Mouse (Mus musculus) MEL (cell line): ENCODE results near the gene Hnrnpc. TPM values are rescaled to one million over a fixed set of nuclear protein-coding genes. Genes with fewer than 3 reads are reported as not detected.
"Not testable (repeated sequence)": the region's sequence is repeated elsewhere in the genome, so short reads cannot be mapped to it uniquely, and the experiment has no call there.

ENCODE experiments used
- DNase-seq: peaks from one replicate; pipeline ENCODE4 v3.0.0; 2011; ENCODE audit warnings: low read depth, low spot score
- H3K27ac ChIP-seq: 2 replicates; pipeline ENCODE4 v1.5.1; 2012; ENCODE audit warnings: low read depth, mild to moderate bottlenecking, control low read depth, low read length, moderate library complexity; ENCODE audit not compliant: control insufficient read depth
- H3K27me3 ChIP-seq, 2 experiments: fragments of 150-350 bp in 1 of 2; sonication (generic) in 1 of 2; 2 replicates each; pipeline ENCODE4 v1.6.1; 2012; ENCODE audit warnings: low read length in 2 of 2, mild to moderate bottlenecking in 2 of 2, improper control_type of control experiment in 1 of 2, moderate library complexity in 1 of 2; ENCODE audit not compliant: insufficient read depth in 2 of 2, control insufficient read depth in 1 of 2
- H3K36me3 ChIP-seq, 2 experiments: 2 replicates each; pipeline ENCODE4 v1.6.1; 2012 to 2014; ENCODE audit warnings: low read length in 2 of 2, improper control_type of control experiment in 1 of 2, inconsistent platforms in 1 of 2, mild to moderate bottlenecking in 1 of 2; ENCODE audit not compliant: insufficient read depth in 2 of 2, control insufficient read depth in 1 of 2
- H3K4me1 ChIP-seq, 2 experiments: fragments of 150-350 bp in 1 of 2; sonication (generic) in 1 of 2; 2 replicates each; pipeline ENCODE4 v1.6.1; 2012; ENCODE audit warnings: low read length in 2 of 2, improper control_type of control experiment in 1 of 2, mild to moderate bottlenecking in 1 of 2; ENCODE audit not compliant: insufficient read depth in 2 of 2, control insufficient read depth in 1 of 2
- H3K4me3 ChIP-seq, 2 experiments: fragments of 150-350 bp in 1 of 2; sonication (generic) in 1 of 2; 2 replicates each; pipeline ENCODE4 v1.5.1; 2012; ENCODE audit warnings: low read depth in 2 of 2, low read length in 2 of 2, mild to moderate bottlenecking in 2 of 2, moderate library complexity in 2 of 2, control low read depth in 1 of 2, improper control_type of control experiment in 1 of 2; ENCODE audit not compliant: control insufficient read depth in 1 of 2, insufficient read depth in 1 of 2
- H3K79me2 ChIP-seq: 2 replicates; pipeline ENCODE4 v1.6.1; 2012; ENCODE audit warnings: mild to moderate bottlenecking, low read length, moderate library complexity; ENCODE audit not compliant: control insufficient read depth, poor library complexity, insufficient read depth
- H3K9ac ChIP-seq: 2 replicates; pipeline ENCODE4 v1.6.1; 2012; ENCODE audit warnings: low read depth, mild to moderate bottlenecking, control low read depth, low read length, moderate library complexity; ENCODE audit not compliant: control insufficient read depth, poor library complexity, severe bottlenecking
- H3K9me3 ChIP-seq: fragments of 150-350 bp; sonication (generic); replicated peaks from 2 replicates; pipeline ENCODE4 v1.6.1; 2012; ENCODE audit warnings: mild to moderate bottlenecking, low read length, improper control_type of control experiment, moderate library complexity; ENCODE audit not compliant: insufficient read depth
- BHLHE40 ChIP-seq: IDR thresholded peaks from 2 replicates; pipeline ENCODE4 v1.6.1; 2012; ENCODE audit warnings: low read depth, mild to moderate bottlenecking, inconsistent platforms, low read length, improper control_type of control experiment, borderline replicate concordance
- CHD1 ChIP-seq: IDR thresholded peaks from 2 replicates; pipeline ENCODE4 v1.6.1; 2012; ENCODE audit warnings: low read depth, mild to moderate bottlenecking, inconsistent platforms, low read length, improper control_type of control experiment
- CTCF ChIP-seq, 3 experiments: IDR thresholded peaks in 2 of 3; conservative IDR thresholded peaks in 1 of 3; 2 replicates each; pipeline ENCODE4 v1.5.1; 2011 to 2012; ENCODE audit warnings: low read length in 3 of 3, low read depth in 2 of 3, mild to moderate bottlenecking in 2 of 3, improper control_type of control experiment in 1 of 3, inconsistent platforms in 1 of 3, mixed read lengths in 1 of 3, moderate library complexity in 1 of 3; ENCODE audit not compliant: control insufficient read depth in 1 of 3, insufficient read depth in 1 of 3, poor library complexity in 1 of 3, severe bottlenecking in 1 of 3
- ELF1 ChIP-seq: IDR thresholded peaks from 2 replicates; pipeline ENCODE4 v1.6.1; 2014; ENCODE audit warnings: low read depth, mild to moderate bottlenecking, inconsistent platforms, low read length, improper control_type of control experiment, moderate library complexity
- EP300 ChIP-seq, 2 experiments: IDR thresholded peaks; 2 replicates each; pipeline ENCODE4 v1.6.1; 2011; ENCODE audit warnings: improper control_type of control experiment in 2 of 2, low read length in 2 of 2, low read depth in 1 of 2, mild to moderate bottlenecking in 1 of 2
- ETS1 ChIP-seq: IDR thresholded peaks from 2 replicates; pipeline ENCODE4 v1.6.1; 2012; ENCODE audit warnings: low read depth, mild to moderate bottlenecking, inconsistent platforms, low read length, improper control_type of control experiment, moderate library complexity
- GATA1 ChIP-seq: IDR thresholded peaks from 2 replicates; pipeline ENCODE4 v1.6.1; 2011; ENCODE audit warnings: low read depth, low read length, improper control_type of control experiment
- JUND ChIP-seq: IDR thresholded peaks from 2 replicates; pipeline ENCODE4 v1.6.1; 2011; ENCODE audit warnings: low read depth, mild to moderate bottlenecking, improper control_type of control experiment, low read length
- MAX ChIP-seq: IDR thresholded peaks from 2 replicates; pipeline ENCODE4 v1.6.1; 2011; ENCODE audit warnings: low read length, improper control_type of control experiment
- MYB ChIP-seq: IDR thresholded peaks from 2 replicates; pipeline ENCODE4 v1.6.1; 2011; ENCODE audit warnings: mild to moderate bottlenecking, low read depth, low read length, improper control_type of control experiment
- MYC ChIP-seq: IDR thresholded peaks from 2 replicates; pipeline ENCODE4 v1.6.1; 2011; ENCODE audit warnings: low read depth, mild to moderate bottlenecking, low read length, improper control_type of control experiment, moderate library complexity
- NELFE ChIP-seq: IDR thresholded peaks from 2 replicates; pipeline ENCODE4 v1.6.1; 2011; ENCODE audit warnings: low read depth, low read length, improper control_type of control experiment
- POLR2AphosphoS2 ChIP-seq: IDR thresholded peaks from 2 replicates; pipeline ENCODE4 v1.6.1; 2011; ENCODE audit warnings: low read length, improper control_type of control experiment
- POLR2AphosphoS5 ChIP-seq: IDR thresholded peaks from 2 replicates; pipeline ENCODE4 v1.6.1; 2012; ENCODE audit warnings: low read depth, borderline replicate concordance, mild to moderate bottlenecking, inconsistent platforms, low read length, moderate library complexity, mixed read lengths
- RCOR1 ChIP-seq: IDR thresholded peaks from 2 replicates; pipeline ENCODE4 v1.6.1; 2012; ENCODE audit warnings: low read depth, mild to moderate bottlenecking, inconsistent platforms, low read length, improper control_type of control experiment
- SIN3A ChIP-seq: IDR thresholded peaks from 2 replicates; pipeline ENCODE4 v1.6.1; 2012; ENCODE audit warnings: low read length, improper control_type of control experiment, inconsistent platforms
- TBP ChIP-seq: IDR thresholded peaks from 2 replicates; pipeline ENCODE4 v1.8.0; 2011; ENCODE audit warnings: low read depth, low read length, improper control_type of control experiment
- UBTF ChIP-seq: IDR thresholded peaks from 2 replicates; pipeline ENCODE4 v1.6.1; 2012; ENCODE audit warnings: low read depth, mild to moderate bottlenecking, inconsistent platforms, low read length, improper control_type of control experiment, moderate library complexity, borderline replicate concordance; ENCODE audit not compliant: insufficient read depth
- USF2 ChIP-seq, 2 experiments: IDR thresholded peaks; 2 replicates each; pipeline ENCODE4 v1.6.1; 2011 to 2012; ENCODE audit warnings: improper control_type of control experiment in 2 of 2, low read length in 2 of 2, borderline replicate concordance in 1 of 2, inconsistent platforms in 1 of 2, low read depth in 1 of 2, mild to moderate bottlenecking in 1 of 2; ENCODE audit not compliant: insufficient read depth in 1 of 2
- ZKSCAN1 ChIP-seq: IDR thresholded peaks from 2 replicates; pipeline ENCODE4 v1.6.1; 2012; ENCODE audit warnings: low read depth, mild to moderate bottlenecking, inconsistent platforms, low read length, improper control_type of control experiment, moderate library complexity
- ZMIZ1 ChIP-seq: IDR thresholded peaks from 2 replicates; pipeline ENCODE4 v1.6.1; 2012; ENCODE audit warnings: low read depth, mild to moderate bottlenecking, inconsistent platforms, low read length, improper control_type of control experiment, moderate library complexity
- polyA plus RNA-seq, 2 experiments: library from polyadenylated mRNA; stranded (reverse) in 1 of 2; unstranded in 1 of 2; fragments of >175 nt in 1 of 2; fragments of >200 nt in 1 of 2; gene quantifications; 2 replicates each; pipeline versions ENCODE4 v1.2.1 to v1.2.4; 2012; ENCODE audit warnings: low replicate concordance in 2 of 2, low read depth in 1 of 2; ENCODE audit not compliant: insufficient read length in 2 of 2, insufficient read depth in 1 of 2, missing spikeins in 1 of 2
- total RNA-seq: library from RNA; depleted of rRNA; stranded (reverse); fragments of 300-350 nt; gene quantifications from 2 replicates; pipeline ENCODE4 v1.2.3, GENCODE M21; 2012

Hnrnpc gene
- total and polyA plus RNA-seq, 3 experiments, result 272 to 3,096 (median 626) TPM

DNA sequence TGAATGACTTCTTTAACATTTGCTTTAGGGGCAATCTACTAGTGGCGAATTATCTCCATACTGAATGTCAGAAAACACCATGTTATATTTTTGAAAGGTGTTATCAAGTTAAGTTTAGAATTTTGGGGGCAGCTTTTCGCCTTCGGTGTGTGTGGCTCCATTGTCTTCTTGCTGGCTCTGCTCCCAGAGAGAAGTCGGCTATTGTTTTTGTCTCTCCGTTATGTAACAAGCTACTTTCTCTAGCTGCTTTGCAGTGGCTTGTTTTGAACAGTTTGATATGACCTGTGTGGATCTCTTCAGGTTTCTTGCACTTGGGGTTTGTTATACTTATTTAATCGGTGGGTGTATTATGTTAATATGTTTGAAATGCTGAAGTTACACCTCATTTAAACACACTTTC is 60.4 kb downstream of the Hnrnpc start:
- peaks cover 0 to 2% of the 10 kb centered on the region in 2 experiments; a peak in 1 of 4 replicates for H3K27me3 ChIP-seq
- H3K9ac ChIP-seq, result no peak overlapping the region

DNA sequence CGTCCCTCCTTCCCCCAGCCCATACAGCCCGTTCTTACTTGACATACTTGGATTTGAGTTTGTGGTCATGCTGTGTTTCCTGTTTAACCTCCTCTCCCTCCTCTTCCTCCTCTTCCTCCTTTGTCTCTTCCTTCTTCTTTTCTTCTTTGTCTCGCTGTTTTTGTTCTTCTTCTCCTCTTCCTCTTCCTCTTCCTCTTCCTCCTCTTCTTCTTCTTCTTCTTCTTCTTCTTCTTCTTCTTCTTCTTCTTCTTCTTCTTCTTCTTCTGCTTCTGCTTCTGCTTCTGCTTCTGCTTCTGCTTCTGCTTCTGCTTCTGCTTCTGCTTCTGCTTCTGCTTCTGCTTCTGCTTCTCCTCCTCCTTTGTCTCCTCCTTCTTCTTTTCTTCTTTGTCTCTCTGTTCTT is 61.5 kb downstream of the Hnrnpc start, which contains the start of gene Olfr221:
TSS of gene Olfr221 (minus strand) at position 101 of the 400 bp plus-strand sequence.
- not testable (repeated sequence) for H3K79me2 ChIP-seq

More for the DNA sequence above, 60.4 kb downstream of the Hnrnpc start:
- Histone ChIP-seq H3K27ac (no peak overlapping the region), H3K79me2 (no peaks in the 10 kb centered on the region), H3K4me3 (peak overlapping the region in 1 of 2 experiments; percentile 48; a peak in 2 of 4 replicates), H3K36me3 (peaks cover 0 to 22% of the 10 kb centered on the region in 2 experiments; a peak in 2 of 4 replicates), H3K4me1 (peaks cover 9 to 30% of the 10 kb centered on the region in 2 experiments)
- DNase-seq, result peak; percentile 43
- TF ChIP-seq NELFE, result no peak
- TF ChIP-seq UBTF, result no peak
- no peak for TF ChIP-seq CTCF (IDR thresholded peaks at IDR 0.05 in 2 of 3, conservative IDR thresholded peaks at IDR 0.05 in 1 of 3; ENCODE audit: control insufficient read depth in 1 of 3, insufficient read depth in 1 of 3, low read depth in 2 of 3, low read length in 3 of 3, poor library complexity in 1 of 3, severe bottlenecking in 1 of 3)
- no peak for TF ChIP-seq MAX
- no peak for TF ChIP-seq ELF1
- TF ChIP-seq RCOR1, result no peak
- TF ChIP-seq EP300 (IDR thresholded peaks at IDR 0.05; ENCODE audit: low read depth in 1 of 2, low read length in 2 of 2), result no peak
- TF ChIP-seq ZKSCAN1, result no peak
- 0 out of 2 replicates have a peak, but pooled peaks have one; percentile 29 for TF ChIP-seq MYC
- TF ChIP-seq USF2 (IDR thresholded peaks at IDR 0.05; ENCODE audit: borderline replicate concordance in 1 of 2, insufficient read depth in 1 of 2, low read depth in 1 of 2, low read length in 2 of 2), result no peak
- TF ChIP-seq POLR2AphosphoS5, result no peak
- TF ChIP-seq ZMIZ1, result no peak
- TF ChIP-seq TBP, result no peak
- TF ChIP-seq GATA1, result no peak
- no peak for TF ChIP-seq MYB
- no peak for TF ChIP-seq CHD1
- no peak for TF ChIP-seq BHLHE40
- TF ChIP-seq ETS1, result 0 out of 2 replicates have a peak, but pooled peaks have one; percentile 13
- TF ChIP-seq JUND, result no peak
- TF ChIP-seq POLR2AphosphoS2, result no peak
- peak; percentile 23; the same call in 1 of the 2 replicates for TF ChIP-seq SIN3A
- TF ChIP-seq, all 39 proteins: peak for 3
- no peaks in the 10 kb centered on the region for H3K9me3 ChIP-seq

More for the DNA sequence above, 61.5 kb downstream of the Hnrnpc start, which contains the start of gene Olfr221:
- H3K4me3 ChIP-seq, result peak within 1 kb of the TSS in 1 of 2 experiments; percentile 48; a peak in 2 of 4 replicates
- peaks cover 0 to 22% of the 10 kb centered on the region in 2 experiments; a peak in 2 of 4 replicates for H3K36me3 ChIP-seq
- H3K27ac ChIP-seq, H3K9me3 ChIP-seq, H3K9ac ChIP-seq, DNase-seq, H3K27me3 ChIP-seq: not testable (repeated sequence)
- H3K4me1 ChIP-seq, result peaks cover 9 to 30% of the 10 kb centered on the region in 2 experiments
- peak in 1 of 2 experiments; percentile 43; a peak in 1 of 4 replicates for TF ChIP-seq EP300 (IDR thresholded peaks at IDR 0.05; ENCODE audit: low read depth in 1 of 2, low read length in 2 of 2)
- TF ChIP-seq TBP, result 0 out of 2 replicates have a peak, but pooled peaks have one; percentile 0
- 0 out of 2 replicates have a peak, but pooled peaks have one; percentile 16 for TF ChIP-seq MYC
